Mouse (Mus musculus): ENCODE results near the gene Tmem123.

DNA sequence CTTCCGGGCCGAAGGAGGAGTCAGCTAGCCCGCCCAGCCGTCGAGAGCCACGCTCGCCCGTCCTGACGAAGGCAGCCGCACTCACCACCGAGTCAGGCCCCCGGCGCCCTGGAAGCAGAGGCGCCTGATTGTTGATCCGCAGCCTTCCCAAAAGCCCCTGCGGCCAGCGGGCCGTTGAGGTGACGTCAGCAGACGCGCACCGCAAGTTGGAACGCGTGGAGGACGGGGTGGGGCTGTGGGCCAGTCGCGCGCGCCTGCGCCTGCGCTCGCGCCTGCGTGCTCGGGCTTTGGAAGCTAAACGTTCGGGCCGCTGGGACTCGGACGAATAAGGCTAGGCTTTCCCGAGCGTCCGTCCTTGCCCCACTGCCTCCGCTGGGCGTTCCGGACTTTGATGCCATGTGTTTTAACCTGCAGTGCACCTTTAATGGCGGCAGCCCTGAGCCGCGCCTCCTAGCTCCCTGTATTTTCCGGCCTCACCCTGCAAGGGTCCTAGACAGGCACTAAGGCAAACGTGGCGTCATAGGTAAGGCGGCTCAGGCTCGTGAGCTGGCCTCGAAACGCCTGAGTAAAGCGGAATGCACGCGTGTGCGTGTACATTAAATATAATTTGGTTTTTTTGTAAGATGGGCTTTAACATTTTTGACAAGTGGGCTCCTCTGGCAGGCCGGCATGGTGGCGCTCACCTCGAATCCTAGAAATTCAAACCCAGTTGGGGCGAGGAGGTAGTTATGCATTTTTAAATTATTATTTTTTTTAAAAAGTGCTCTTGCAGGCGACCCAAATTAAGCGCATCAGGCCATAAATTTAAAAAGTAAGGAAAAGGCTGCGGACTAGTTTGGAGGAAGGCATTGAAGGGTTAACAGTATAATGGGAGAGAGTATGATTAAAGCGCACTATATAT is 73.3 kb downstream of the Tmem123 start, which contains the start of gene Birc2:
- TF ChIP-seq CTCF (IDR thresholded peaks at IDR 0.05; ENCODE audit: extremely low read depth, insufficient read depth, insufficient read length, insufficient replicate concordance) (no peak), POLR2A (IDR thresholded peaks at IDR 0.05; ENCODE audit: low read depth, low read length) (peak; percentile 54)
